Mouse (Mus musculus) erythroblast, embryonic 14.5 days (primary cell): ENCODE results near the gene Vamp5. TPM values are rescaled to one million over a fixed set of nuclear protein-coding genes. Genes with fewer than 3 reads are reported as not detected.
A peak's percentile ranks its signal among the peaks of the same experiment; 100 is the strongest.

Experiments used
- H3K27me3 ChIP-seq: 2 replicates; pipeline ENCODE4 v1.6.1; 2012; ENCODE audit warnings: inconsistent platforms; ENCODE audit not compliant: control insufficient read depth
- H3K36me3 ChIP-seq: 2 replicates; pipeline ENCODE4 v1.6.1; 2012; ENCODE audit warnings: mild to moderate bottlenecking, inconsistent platforms; ENCODE audit not compliant: control insufficient read depth
- H3K4me1 ChIP-seq: 2 replicates; pipeline ENCODE4 v1.6.1; 2012; ENCODE audit warnings: inconsistent platforms; ENCODE audit not compliant: control insufficient read depth
- H3K4me3 ChIP-seq: replicated peaks from 2 replicates; pipeline ENCODE3; 2012; ENCODE audit warnings: moderate library complexity, mild to moderate bottlenecking, inconsistent platforms
- H3K9me3 ChIP-seq: 2 replicates; pipeline ENCODE4 v1.6.1; 2012; ENCODE audit warnings: low read length, inconsistent platforms, mixed read lengths; ENCODE audit not compliant: control insufficient read depth
- GATA1 ChIP-seq: IDR thresholded peaks from 2 replicates; pipeline ENCODE4 v1.6.1; 2012; ENCODE audit warnings: low read length, inconsistent platforms, mixed read lengths
- TAL1 ChIP-seq: IDR thresholded peaks from 3 replicates; pipeline ENCODE4 v1.6.1; 2012; ENCODE audit warnings: low read length, inconsistent platforms, mixed read lengths
- polyA plus RNA-seq: library from polyadenylated mRNA; stranded (reverse); fragments of >175 nt; gene quantifications from 2 replicates; pipeline ENCODE4 v1.2.3, GENCODE M21; 2012

The Vamp5 gene
- polyA plus RNA-seq, 1 experiment = 6.0 TPM

DNA sequence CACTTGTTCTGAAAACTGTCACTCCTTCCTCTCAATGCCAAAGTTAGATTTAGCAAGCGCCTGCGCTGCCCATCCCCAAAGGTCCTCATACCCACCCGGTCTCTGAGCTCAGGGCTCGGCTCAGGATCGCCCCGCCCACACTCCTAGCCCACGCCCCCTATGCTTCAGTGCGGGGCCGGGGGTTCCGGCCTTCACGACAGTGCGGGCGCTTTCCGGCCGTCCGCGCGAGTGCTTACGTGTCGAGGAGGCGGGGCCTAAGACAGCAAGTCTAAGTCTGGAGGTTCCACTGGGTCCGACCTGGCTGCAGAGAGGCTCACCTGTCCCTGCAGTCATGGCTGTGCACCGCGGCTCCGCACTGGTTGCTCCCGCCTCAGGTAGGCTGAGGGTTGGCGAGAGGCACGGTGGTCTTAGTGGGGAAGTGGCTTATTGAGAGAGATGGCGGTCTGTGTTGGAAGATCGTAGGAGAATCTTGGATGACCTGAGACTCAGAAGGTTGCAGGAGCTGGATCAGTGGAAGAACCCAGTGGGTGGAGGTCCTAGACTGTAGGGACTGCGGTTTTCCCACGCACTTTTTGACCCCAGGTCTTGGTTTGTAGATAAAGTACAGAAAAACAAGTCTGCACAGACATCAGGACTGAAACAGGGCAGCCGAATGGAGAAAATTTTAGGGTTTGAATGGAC lies 33.9 kb upstream of the Vamp5 start, which contains the start of gene Ggcx:
Gene Ggcx, plus strand, starts transcription at position 233 of the 681 bp plus-strand sequence.
- Histone ChIP-seq H3K9me3 (no peaks in the 10 kb centered on the region), H3K4me3 (peak within 1 kb of the TSS; percentile 91), H3K4me1 (peaks cover 54% of the 10 kb centered on the region), H3K36me3 (peaks cover 22% of the 10 kb centered on the region), H3K27me3 (peaks cover 4% of the 10 kb centered on the region)
- no peak for TF ChIP-seq TAL1
- TF ChIP-seq GATA1 = no peak

DNA sequence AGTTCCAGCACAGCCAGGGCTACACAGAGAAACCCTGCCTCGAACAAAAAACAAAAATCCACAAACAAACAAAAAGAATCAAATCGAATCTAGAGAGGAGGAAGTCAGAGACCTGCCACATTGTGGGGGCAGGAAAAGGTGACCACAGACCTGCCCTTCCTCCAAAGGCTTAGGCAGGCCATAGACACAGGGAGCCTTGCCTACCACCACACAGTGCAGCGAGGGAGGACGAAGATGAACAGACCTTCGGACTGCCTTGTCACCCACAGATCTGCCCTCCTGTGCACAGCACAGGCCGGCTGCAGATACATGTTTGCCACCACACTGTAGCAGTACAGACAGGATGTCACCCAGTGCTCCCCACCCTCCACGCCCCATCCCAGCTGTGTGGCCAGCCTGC lies 30.2 kb upstream of the Vamp5 start:
- Histone ChIP-seq H3K4me1 (peaks cover 37% of the 10 kb centered on the region), H3K36me3 (no peaks in the 10 kb centered on the region), H3K4me3 (no peak overlapping the region), H3K27me3 (peaks cover 4% of the 10 kb centered on the region), H3K9me3 (no peaks in the 10 kb centered on the region)
- no peak for TF ChIP-seq GATA1
- no peak for TF ChIP-seq TAL1

DNA sequence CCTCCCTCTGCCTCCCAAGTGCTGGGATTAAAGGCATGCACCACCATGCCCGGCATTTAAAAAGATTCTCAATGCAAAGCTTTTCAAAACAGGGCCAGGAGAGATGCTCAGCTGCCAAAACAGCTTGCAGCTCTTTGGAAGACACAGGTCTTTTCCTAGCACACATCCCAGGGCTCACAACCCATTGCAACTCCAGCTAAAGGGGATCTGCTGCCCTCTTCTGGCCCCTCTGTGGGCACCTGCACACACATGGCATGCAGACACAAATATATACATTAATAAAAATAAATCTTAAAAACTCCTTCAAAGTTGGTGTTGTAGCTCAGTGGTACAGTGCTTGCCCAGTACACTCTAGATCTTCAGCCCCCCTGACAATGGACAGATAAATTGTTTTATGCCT lies 29.7 kb upstream of the Vamp5 start:
- Histone ChIP-seq H3K36me3 (no peaks in the 10 kb centered on the region), H3K4me3 (no peak overlapping the region), H3K4me1 (peaks cover 33% of the 10 kb centered on the region), H3K9me3 (no peaks in the 10 kb centered on the region), H3K27me3 (peaks cover 4% of the 10 kb centered on the region)
- TF ChIP-seq GATA1 (no peak), TAL1 (no peak)

DNA sequence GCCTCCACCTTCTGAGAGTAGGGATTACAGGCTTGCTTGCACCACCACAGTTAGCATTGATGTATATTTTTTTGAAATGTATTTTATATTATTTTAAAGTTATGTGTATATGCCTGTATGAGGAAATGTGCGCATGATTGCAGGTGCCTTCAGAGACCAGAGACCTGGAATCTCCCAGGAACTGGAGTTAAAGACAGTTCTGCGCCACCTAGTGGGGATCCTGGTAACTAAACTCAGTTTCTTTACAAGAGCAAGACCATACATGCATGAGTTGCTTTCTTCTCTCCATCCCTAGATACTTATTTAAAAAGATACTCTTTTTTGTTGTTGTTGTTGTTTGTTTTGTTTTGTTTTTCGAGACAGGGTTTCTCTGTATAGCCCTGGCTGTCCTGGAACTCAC lies 29.3 kb upstream of the Vamp5 start:
- Histone ChIP-seq H3K9me3 (no peaks in the 10 kb centered on the region), H3K27me3 (peaks cover 4% of the 10 kb centered on the region), H3K4me1 (peaks cover 29% of the 10 kb centered on the region), H3K36me3 (no peaks in the 10 kb centered on the region), H3K4me3 (no peak overlapping the region)
- TF ChIP-seq GATA1 = no peak
- TF ChIP-seq TAL1 = no peak

DNA sequence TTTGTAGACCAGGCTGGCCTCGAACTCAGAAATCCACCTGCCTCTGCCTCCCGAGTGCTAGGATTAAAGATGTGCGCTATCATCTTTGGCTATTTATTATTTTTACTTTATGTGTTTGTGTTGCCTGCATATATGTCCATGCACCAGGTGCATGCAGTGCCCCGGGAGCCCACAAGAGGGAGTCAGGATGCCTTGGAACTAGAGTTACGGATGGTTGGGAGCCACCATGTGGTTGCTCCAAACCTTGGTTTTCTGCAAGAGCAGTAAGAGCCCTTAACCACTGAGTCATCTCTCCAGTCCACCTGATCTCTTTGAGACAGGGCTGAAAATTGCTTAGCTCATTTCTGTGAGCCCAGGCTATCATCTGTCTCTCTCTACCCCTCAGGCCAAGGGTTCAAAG lies 26.9 kb upstream of the Vamp5 start:
- TF ChIP-seq TAL1 (no peak), GATA1 (no peak)
- Histone ChIP-seq H3K4me3 (no peak overlapping the region), H3K36me3 (no peaks in the 10 kb centered on the region), H3K4me1 (peaks cover 17% of the 10 kb centered on the region), H3K9me3 (no peaks in the 10 kb centered on the region), H3K27me3 (peaks cover 4% of the 10 kb centered on the region)

DNA sequence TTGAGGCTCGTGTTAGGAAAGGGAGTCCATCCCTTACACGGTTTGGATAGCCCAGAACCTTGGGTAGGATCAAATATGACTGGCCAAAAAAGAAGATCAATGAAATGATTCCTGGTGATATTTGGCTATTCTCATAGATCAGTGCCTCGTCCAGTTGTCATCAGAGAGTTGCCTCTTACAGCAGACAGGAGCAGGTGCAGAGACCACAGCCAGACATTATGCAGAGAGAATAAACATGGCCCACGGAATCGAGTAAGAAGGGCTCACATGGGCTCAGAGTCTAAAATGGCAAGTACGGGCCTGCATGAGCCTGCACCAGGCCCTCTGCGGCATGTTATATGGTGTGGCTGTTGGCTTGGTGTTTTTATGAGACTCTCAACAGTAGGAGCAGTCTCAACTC lies 25.1 kb upstream of the Vamp5 start:
- no peaks in the 10 kb centered on the region for H3K36me3 ChIP-seq
- H3K4me3 ChIP-seq = no peak overlapping the region
- TF ChIP-seq GATA1 (no peak), TAL1 (no peak)
- H3K9me3 ChIP-seq = no peaks in the 10 kb centered on the region
- H3K4me1 ChIP-seq = peaks cover 21% of the 10 kb centered on the region
- H3K27me3 ChIP-seq = no peaks in the 10 kb centered on the region

DNA sequence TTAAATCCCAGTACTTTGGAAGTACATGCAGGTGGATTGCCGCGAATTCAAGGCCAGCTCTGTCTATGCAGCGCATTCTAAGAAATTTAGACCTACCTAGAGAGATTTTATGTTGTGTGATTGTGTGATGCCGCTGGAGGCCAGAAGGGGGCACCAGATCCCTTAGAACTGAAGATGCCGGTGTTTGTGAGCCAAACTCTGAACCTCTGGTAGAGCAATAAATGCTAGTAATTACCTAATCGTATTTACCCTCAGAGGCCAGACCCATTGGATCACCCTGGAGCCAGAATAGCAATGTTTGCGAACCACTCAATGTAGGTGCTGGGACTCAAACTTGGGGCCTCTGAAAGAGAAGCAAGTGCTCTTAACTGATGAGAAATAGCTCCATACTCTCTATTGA lies 21.6 kb upstream of the Vamp5 start:
- no peak overlapping the region for H3K4me3 ChIP-seq
- H3K36me3 ChIP-seq = no peaks in the 10 kb centered on the region
- H3K9me3 ChIP-seq = no peaks in the 10 kb centered on the region
- peaks cover 21% of the 10 kb centered on the region for H3K4me1 ChIP-seq
- TF ChIP-seq GATA1 = no peak
- TF ChIP-seq TAL1 = no peak
- no peaks in the 10 kb centered on the region for H3K27me3 ChIP-seq

DNA sequence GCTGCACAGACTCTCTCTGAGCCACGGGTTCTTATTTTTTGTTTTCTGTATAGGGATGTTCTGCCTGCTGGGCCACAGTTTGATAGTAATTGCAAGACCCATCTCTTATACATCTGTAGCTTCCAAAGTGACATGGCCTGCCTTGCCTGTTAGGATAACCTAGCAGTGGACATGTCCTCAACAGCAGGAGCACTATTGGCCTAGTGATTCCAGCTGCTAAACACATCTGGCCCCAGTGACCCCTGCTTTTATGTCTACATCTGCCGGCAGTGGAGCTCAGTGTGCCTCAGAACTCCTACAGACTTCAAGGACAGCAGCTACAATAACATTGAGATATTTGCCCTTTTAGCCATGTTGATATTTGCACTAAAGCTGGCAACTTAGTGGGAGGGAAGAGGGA lies 19.7 kb upstream of the Vamp5 start:
- H3K36me3 ChIP-seq = peaks cover 10% of the 10 kb centered on the region
- peaks cover 29% of the 10 kb centered on the region for H3K4me1 ChIP-seq
- H3K9me3 ChIP-seq = no peaks in the 10 kb centered on the region
- H3K27me3 ChIP-seq = no peaks in the 10 kb centered on the region
- no peak for TF ChIP-seq GATA1
- TF ChIP-seq TAL1 = no peak
- no peak overlapping the region for H3K4me3 ChIP-seq

DNA sequence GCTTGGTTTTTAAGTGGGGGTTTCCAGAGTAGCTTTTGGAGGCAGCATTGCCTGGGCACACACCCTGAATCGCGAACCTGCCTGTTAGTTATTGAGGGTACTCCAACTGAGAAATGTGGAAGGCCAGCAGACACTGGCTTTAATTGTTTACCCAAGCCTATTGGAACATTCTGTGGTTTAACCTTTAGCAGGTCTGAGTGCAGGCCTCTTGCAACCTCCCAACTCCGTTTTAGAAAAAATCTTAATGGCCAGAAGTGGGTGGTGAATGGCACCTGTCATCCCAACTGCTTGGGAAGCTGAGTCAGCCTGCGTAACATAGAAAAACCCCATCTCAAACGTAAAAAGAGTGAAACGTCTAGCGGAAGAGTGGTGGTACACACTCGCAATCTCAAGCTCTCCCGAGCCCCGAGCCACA lies 16.6 kb upstream of the Vamp5 start:
- Histone ChIP-seq H3K9me3 (no peaks in the 10 kb centered on the region), H3K4me3 (no peak overlapping the region), H3K36me3 (peaks cover 40% of the 10 kb centered on the region), H3K4me1 (peaks cover 50% of the 10 kb centered on the region), H3K27me3 (no peaks in the 10 kb centered on the region)
- TF ChIP-seq TAL1 (no peak), GATA1 (no peak)

DNA sequence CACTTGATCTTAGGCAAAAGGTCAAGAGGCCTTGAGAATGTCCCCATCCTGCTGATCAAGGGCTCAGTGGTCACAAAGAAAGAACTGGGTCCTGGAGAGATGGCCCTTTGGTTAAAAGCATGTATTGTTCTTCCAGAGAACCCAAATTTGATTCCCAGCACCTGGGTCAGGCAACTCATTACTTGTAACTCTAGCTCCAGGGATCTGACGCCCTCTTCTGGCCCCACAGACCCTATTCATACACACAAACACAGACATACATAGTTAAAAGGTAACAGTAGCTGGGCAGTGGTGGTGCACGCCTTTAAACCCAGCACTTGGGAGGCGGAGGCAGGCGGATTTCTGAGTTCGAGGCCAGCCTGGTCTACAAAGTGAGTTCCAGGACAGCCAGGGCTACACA lies 12.1 kb upstream of the Vamp5 start:
- peak overlapping the region; percentile 82 for H3K4me3 ChIP-seq
- no peaks in the 10 kb centered on the region for H3K9me3 ChIP-seq
- TF ChIP-seq TAL1 = no peak
- no peak for TF ChIP-seq GATA1
- H3K27me3 ChIP-seq = no peaks in the 10 kb centered on the region
- peaks cover 62% of the 10 kb centered on the region for H3K4me1 ChIP-seq
- peaks cover 65% of the 10 kb centered on the region for H3K36me3 ChIP-seq
